Mouse (Mus musculus) telencephalon, adult 2 months (tissue): ENCODE measurements around the gene Ttll11.

Source experiments
- DNase-seq: peaks from one replicate; pipeline ENCODE4 v3.0.0-alpha.2; 2011; ENCODE audit warnings: low read depth, low spot score

The Ttll11 gene

GRCm38 (mm10) chr2:35728633-35729032 is 251.1 kb downstream of the Ttll11 start:
- peak; percentile 39 for DNase-seq

- no peak for DNase-seq
Measured at GRCm38 (mm10) chr2:35723691-35724090, 256.0 kb downstream of the Ttll11 start.

- DNase-seq, result no peak
Measured at GRCm38 (mm10) chr2:35723267-35723666, 256.4 kb downstream of the Ttll11 start.

GRCm38 (mm10) chr2:35722821-35723220 is 256.9 kb downstream of the Ttll11 start:
- no peak for DNase-seq

GRCm38 (mm10) chr2:35720956-35721355 is 258.8 kb downstream of the Ttll11 start:
- no peak for DNase-seq

GRCm38 (mm10) chr2:35720550-35720949 is 259.2 kb downstream of the Ttll11 start:
- no peak for DNase-seq

GRCm38 (mm10) chr2:35720104-35720503 is 259.6 kb downstream of the Ttll11 start:
- DNase-seq, result no peak

GRCm38 (mm10) chr2:35719230-35720005 is 260.3 kb downstream of the Ttll11 start:
- DNase-seq, result no peak

- no peak for DNase-seq
Measured at GRCm38 (mm10) chr2:35718662-35719061, 261.1 kb downstream of the Ttll11 start.

- DNase-seq, result no peak
Measured at GRCm38 (mm10) chr2:35718003-35718500, 261.7 kb downstream of the Ttll11 start.

GRCm38 (mm10) chr2:35716175-35716574 is 263.5 kb downstream of the Ttll11 start:
- no peak for DNase-seq

GRCm38 (mm10) chr2:35715485-35715884 is 264.2 kb downstream of the Ttll11 start:
- DNase-seq, result peak; percentile 62

- DNase-seq, result no peak
Measured at GRCm38 (mm10) chr2:35714742-35715167, 265.0 kb downstream of the Ttll11 start.

- DNase-seq, result no peak
Measured at GRCm38 (mm10) chr2:35713460-35713859, 266.3 kb downstream of the Ttll11 start.

GRCm38 (mm10) chr2:35712611-35713010 is 267.1 kb downstream of the Ttll11 start:
- no peak for DNase-seq

- DNase-seq, result no peak
Measured at GRCm38 (mm10) chr2:35703241-35703640, 276.5 kb downstream of the Ttll11 start.

- DNase-seq, result no peak
Measured at GRCm38 (mm10) chr2:35702608-35703007, 277.1 kb downstream of the Ttll11 start.

GRCm38 (mm10) chr2:35702001-35702400 is 277.7 kb downstream of the Ttll11 start:
- no peak for DNase-seq
